Mouse (Mus musculus) T-helper 1 cell (primary cell): ENCODE data around the gene Elavl3.

Experiments
- in situ Hi-C: fragments of 300-600 bp; cut with MboI, MseI; formaldehyde crosslinking; loops from one replicate; pipeline ENCODE4 v1.15.1; 2025; ENCODE audit warnings: high pct_unique_total_duplicates

The Elavl3 gene

DNA sequence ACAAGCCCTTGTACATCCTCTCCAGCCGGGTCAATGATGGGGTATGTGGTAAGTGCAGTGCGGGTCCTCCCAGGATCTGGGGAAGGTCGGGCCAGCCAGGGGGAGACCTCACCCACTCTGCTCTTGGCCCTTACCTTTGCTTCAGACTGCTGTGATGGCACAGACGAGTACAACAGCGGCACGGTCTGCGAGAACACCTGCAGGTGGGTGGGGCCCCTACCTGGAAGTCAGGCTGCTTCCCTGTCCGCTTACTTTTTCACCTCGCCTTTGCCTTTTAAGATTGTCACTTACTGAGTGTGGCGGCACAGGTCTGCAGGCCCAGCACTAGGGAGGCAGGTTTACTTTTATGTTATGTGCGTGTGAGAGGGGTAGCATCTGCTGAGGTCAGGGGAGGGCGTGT is 47.3 kb downstream of the Elavl3 start:
- in situ Hi-C loops = no loop called here

DNA sequence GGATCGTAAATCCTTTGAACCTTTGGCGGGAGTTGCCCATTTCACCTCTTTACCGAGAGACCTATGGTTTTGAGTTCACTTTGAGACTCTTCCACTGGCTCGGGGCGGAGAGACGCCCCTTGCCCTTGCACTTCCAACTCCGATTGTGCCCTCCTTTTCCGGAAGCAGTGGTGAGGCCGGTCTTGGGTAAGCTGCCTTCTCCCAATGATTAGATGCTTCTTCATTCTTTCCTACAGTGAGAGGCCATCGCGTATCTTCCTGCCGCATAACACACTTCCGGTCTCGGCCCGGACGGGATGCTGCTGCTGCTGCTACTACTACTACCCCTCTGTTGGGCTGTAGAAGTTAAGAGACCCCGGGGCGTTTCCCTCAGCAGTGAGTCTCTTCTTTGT is 48.7 kb downstream of the Elavl3 start:
- in situ Hi-C loops = no loop called here

DNA sequence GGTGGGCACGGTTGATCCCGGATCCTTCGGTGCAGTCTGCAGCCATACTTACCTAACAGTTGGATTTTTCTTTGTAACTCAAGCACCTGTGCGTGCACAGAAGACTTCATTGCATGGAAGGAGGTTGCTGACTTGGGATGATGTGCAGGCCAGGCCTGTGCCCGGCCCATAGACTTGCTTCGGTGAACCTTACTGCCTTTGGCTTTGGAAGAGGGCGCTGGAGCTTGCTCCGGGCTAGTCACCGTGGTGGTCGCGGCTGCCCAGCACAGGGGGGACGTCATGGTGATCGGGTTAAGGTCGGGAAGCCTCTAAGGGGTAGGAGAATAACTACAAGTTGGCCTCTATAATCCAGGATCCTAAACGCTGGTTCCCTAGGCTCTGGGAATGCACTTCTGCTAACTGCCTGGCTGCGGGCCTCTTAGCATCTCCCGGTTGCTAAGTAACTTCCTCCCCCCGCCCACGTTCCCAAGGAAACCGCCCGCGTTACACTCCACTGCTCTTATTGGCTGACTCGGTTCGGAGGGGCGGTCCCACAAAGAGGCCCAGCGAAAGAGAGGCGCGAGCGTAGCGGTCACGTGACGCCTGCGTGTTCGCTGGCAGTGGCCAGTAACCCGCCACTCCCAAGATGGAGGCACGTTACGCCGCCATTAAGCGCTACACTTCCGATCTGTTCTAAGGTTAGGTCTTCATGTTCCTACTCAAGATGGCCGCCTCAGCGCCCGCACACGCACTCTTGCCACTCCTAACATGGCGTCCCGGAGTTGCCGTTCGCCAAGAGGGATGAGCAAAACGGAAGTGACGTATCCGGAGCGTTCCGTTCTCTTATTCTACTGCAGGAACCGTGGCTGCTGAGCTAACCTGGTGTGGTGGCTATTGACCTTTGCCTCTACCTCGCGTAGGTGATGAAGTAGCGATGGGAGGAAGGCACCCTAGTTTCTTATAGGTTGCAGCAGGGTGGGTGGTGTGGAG is 49.3 kb downstream of the Elavl3 start, which contains the start of the genes Ccdc151 and Prkcsh:
Gene Ccdc151 (minus strand): TSS at position 441 of the 969 bp plus-strand sequence.
Gene Prkcsh (plus strand): TSS at position 613 of the 969 bp plus-strand sequence.
- in situ Hi-C loops = no loop called here

DNA sequence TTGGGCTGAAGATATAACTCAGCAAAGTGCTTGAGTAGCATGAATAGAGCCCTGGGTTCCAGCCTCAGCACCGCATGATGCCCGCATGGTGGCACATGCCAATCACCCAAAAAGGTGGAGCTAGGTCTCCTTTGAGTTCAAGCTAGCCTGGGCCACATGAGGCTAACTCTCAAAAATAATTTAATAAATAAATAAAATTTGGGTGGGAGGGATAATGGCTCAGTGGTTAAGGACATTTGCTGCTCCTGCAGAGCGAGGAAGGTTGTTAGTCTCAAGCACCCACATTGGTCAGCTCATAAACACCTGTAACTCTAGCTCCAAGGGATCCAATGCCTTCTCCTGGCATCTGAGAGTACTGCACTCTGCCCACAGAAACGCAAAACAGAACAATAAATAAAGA is 50.2 kb downstream of the Elavl3 start:
- in situ Hi-C loops = no loop called here

DNA sequence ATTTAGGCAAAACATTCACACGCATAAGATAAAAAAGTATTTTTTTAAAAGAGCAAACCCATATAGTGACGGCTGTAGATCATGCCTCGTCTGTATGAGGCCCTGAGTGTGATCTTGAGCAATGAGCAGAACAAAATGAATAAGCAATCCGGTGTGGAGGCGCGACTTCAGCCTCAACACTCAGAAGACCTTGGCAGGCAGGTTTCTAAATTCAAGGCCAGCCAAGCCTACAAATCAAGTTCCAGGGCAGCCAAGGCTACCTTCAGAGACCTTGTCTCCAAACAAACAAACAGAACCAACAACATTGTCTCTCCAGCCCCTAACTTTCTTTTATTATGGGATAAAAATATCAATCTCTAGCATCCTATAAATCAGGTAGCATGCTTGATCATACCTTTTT is 51.5 kb downstream of the Elavl3 start:
- in situ Hi-C loops = no loop called here

DNA sequence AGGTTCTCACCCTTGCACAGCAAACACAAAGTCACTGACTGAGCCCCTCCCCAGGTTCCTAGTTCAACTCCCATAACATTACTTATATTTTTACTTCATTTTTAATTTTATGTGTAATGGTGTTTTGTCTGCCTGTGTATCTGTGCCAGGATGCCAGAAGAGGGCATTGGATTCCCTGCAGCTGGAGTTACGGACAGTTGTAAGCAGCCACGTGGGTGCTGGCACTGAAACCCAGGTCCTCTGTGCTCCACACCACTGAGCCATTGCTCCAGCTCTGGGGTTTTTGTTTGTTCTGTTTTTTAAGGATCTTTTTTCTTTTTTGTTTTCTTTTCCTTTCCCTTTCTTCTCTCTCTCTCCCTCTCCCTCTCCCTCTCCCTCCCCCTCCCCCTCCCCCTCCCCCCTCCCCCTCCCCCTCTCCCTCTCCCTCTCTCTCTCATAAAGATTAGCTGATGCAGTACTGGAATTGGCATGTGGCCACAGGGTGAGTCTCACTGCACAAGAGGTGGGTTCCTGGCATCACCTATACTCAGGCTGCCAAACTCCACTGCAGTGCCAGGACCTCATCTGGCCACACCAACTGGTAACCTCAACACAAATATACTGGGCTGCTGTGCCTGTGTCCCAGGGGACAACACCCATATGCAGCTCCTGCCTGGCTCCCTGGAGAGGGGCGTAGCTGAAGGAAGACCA is 55.5 kb downstream of the Elavl3 start:
- in situ Hi-C loops = no loop called here

DNA sequence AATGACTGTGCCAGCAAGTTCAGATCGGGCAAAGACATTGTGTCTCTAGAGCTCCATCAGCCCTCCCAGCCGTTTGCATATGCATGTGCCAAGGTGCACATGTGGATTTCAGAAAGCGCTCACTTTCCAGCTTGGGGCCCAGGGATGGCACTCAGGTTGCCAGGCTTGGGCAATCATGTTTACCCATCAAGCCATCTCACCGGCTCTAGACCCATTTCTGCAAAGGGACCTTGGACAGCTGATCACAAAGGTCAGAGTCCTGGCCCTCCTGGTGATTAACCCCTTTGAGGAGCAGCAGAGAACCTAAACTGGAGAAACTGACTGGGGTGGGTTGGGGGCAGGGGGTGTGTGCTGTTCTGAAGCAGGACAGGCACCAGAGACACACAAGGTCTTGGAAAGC is 59.6 kb downstream of the Elavl3 start:
- in situ Hi-C loops = no loop called here

DNA sequence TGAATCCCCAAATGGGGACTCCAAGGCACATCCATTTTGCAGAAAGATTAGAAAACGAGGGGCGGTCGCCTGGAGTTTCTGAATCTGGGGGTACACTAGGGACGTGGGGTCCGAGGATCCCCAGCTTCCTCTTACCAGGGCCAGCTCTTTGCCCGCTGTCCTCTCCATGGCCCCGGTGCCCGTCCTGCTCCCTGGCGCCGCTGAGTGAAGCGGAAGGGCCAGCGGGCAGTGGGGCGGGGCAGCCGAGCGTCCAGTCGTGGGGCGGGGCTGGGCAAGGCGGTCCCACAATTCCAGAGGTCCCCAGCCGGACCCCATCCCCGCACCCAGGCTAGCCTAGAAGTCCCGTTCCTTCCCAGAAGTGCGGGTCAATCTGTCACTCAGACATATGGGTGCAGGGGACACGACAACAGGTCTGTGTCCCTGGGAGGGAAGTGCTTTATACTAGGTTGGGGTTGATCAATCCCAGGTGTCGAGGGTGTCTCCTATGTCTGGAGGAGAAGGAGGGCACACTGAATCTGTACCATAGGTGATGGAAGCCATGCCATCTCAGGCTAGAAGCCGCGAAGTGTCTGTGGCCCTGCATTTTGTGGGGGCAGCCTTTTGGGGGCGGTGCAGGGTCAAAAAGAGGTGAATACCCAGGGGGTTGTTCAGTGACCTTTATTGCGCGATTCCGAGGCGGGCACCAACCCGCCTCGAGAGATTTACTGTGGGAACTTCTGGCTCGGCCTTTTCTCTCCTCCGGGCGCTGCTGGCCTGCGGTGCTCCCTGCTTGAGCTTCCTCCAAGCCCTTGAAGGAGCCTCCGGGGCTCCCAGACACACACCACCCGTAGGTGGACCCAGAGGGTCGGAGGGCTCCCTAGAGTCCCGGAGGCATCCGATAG is 62.4 kb downstream of the Elavl3 start, which contains the start of gene Rgl3:
Gene Rgl3 (minus strand): TSS at position 217 of the 881 bp plus-strand sequence.
- in situ Hi-C loops = no loop called here

DNA sequence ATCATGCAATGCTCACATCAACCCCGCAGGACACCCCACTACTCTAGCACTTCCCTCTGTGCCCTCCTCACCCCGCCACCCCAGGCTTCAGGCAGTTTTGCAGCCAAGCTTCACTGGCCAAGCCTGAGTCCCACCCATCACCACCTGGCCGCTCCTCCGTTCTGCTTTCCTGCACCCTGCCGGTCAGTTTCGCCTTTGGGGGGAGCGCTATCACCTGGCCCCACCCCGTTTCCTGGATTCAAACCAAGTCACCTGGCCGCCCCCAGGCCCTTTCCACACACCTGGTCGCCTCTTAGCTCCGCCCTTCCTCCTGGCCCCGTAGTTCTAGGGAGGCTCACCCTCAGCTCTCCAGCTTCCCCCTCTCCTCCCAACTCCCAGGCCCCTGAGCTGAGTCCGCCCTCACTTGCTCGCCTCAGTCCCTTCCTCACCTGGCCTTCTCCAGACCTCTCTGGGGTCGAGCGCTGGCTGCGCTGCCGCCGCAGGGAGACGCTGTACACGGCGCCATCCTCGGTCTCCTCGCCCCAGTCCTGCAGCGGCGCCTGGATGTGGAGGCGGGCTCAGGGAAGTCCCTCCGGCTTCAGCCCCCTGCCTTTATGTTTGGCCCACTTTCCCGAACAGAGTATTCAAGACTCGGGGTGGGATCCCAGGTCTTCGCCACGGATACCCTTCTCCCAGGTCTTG is 63.3 kb downstream of the Elavl3 start:
- in situ Hi-C loops = no loop called here

DNA sequence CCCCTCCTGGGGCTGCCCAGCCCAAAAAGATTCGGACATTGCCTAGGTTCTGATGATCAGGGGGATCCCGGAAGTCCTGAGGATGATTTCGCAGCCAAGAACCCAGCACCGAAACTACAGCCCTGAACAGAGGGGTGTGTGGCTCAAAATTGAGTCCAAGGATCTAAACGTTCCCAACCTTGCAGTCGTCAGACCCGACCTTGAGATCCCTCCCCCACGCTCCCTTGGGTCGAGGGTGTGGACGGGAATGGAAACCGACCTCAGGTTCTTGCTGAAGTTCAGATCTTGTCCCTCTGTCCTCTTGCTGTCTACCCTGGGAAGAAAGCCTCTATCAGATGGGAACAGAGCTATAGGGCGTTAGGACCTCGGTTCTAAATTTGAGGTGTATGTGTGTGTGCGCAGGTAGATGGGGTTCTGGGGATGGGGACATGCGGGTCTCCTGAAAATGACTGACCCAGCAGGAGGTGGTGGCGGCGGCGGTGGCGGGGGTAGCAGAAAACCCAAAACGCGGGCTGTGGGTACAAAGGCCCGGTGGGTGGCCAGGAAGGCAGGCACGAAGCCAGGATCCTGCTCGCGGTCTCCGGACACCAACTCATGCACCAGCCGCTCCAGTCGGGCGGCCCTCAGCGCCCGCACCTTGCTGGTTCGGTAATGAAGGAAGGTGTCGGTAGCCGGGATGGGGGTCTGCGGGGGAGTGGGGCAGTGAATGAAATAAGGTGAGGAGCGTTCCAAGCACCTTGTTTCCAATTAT is 64.1 kb downstream of the Elavl3 start:
- in situ Hi-C loops = no loop called here

DNA sequence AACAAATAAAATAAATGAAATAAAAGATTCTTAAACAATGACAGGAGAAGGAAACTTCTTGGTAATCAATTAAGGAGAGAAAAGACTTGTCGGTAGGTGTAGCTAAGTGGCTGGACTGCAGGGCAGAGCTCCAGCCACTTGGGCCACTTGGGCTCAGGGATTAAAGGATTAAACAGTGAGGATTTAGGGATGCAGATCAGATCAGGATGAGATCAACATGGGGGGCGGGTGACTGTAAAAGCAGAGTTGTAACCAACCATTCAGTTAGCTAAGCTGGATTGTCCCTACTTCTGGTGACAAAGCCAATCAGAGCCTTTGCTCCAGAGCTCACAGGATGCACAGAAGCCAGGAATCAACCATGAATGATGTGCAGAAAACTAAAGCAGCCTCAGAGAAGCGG is 67.9 kb downstream of the Elavl3 start:
- in situ Hi-C loops = no loop called here

DNA sequence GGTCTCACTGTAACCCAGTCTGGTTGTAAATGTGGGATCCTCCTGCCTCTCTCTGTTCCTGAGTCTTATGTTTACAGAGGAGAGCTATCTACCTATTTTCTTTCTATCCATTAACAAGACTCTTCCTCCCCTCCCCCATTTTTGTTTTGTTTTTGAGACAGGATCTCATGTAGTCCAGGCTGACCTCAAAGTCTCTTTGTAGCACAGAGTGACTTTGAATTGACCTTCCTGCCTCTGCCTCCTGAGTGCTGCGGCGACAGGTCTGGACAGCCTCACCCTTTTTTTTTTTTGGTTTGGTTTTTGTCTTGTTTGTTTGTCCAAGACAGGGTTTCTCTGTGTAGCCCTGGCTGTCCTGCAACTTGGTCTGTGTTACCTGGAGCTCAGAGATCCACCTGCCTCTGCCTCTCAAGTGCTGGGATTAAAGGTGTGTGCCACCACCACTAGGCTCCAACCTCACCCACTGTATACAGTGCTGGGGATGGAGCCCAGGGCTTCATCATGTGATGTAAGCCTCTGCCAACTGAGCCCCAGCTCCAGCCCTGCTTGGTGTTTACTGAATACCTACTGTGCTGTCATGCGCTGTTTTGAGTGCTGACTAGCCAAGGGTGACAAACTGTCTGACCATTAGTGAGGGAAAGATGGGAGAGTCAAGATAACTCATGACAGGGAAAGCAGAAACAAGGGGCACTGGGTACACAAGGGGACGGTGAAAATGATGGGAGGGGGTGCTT is 73.3 kb downstream of the Elavl3 start:
- in situ Hi-C loops = loop anchor here (5.0 kb wide), 1 partner anchor 164 kb away; no protein-coding TSS in a partner anchor

DNA sequence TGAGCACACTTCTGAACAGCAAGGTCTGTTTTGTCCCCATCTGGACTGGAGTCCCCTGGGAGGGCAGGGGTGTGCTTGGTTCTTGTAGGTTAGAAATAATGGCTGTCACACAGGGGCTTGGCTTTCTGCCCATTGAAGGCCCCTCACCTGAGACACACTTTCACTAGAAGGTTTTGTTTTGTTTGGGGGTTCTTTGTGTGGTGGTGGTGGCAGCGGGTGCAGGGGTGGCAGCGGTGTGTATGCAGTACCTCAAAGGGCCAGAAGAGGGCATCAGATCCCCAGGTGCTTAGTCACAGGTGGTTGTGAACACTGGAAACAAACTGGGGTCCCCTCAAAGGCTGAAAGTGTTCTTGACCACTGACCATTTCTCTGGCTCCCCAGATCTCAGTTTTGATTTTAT is 73.9 kb downstream of the Elavl3 start:
- in situ Hi-C loops = loop anchor here (5.0 kb wide), 1 partner anchor 164 kb away; no protein-coding TSS in a partner anchor

DNA sequence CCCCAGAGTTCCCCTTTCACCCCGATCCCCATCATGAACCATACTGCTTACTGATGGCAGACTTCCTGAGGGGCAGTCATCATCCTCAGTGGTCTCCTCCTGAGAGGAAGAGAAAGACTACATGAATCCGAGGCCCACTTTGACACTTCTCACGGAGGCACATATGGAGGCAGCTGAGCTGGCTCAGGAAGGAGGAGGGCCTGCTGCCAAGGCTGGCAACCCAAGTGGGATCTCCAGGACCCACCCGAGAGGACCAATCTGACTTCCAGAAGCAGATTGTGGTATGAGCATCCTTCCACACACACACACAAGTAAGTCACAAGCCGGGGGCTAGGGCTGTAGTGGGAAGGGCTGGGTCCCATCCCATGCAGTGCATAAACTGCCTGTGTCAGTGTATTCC is 74.5 kb downstream of the Elavl3 start:
- in situ Hi-C loops = loop anchor here (5.0 kb wide), 1 partner anchor 165 kb away; no protein-coding TSS in a partner anchor

DNA sequence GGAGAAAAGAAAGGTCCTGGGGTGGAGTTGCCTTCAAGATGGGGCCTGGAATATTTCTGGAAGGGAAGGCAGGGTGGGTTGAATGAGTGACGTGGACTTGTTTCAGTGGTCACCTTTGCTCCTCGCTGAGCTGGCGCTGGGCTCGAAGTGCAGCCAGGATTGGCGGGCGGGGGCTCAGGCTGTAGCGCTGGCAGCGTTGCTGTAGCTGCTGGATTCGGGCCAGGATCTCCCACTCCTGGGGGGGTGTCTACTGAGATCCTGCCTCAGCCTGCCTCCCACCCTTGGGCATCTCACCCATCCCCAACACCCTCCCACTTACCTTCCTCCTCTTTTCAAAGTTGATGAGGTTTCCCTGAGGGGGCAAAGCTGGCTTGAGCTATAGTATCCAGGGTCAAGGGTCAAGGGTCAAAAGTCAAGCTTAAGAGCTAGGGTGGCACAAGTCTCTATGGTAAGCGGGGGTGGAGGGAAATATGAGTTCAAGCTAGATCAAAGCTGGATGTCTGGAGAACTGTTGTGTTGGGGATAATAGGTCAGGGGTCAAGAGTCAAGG is 75.1 kb downstream of the Elavl3 start:
- in situ Hi-C loops = loop anchor here (5.0 kb wide), 1 partner anchor 166 kb away; no protein-coding TSS in a partner anchor

DNA sequence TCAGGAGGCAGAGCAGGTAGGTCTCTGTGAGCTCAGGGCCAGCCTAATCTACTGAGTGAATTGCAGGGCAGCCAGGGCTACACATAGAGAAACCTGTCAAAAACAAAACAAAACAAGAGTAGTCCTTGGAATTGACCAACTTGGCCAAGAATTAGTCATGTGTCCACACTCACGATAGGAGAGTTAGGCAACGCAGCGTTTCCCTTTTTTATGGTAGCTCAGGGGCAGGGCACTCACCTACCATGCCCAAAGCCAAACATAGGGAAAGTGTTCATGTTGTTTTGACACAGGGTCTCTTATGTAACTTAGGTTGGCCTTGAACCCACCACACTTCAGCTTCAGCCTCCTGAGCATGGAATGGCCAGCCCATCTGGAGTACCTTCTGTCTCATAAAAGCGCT is 82.5 kb downstream of the Elavl3 start:
- in situ Hi-C loops = no loop called here

DNA sequence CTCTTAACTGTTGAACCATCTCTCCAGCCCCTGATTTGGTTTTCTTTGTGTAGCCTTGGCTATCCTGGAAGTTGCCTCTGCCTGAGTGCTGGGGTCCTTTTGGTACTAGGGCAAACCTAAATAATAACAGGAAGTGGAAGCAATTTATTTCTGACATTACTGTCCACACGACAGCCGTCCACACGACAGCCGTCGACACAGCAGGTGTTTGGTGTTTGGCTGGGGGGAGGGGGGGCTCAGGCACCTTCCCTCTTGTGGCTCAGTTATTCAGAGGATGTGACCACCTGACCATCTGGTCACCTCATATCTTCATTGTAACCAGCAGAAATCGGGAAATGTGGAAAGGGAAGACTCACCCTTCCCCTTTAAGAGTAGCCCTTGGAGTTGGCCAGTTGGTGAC is 82.9 kb downstream of the Elavl3 start:
- in situ Hi-C loops = no loop called here
